Mouse (Mus musculus) retina, embryonic 14.5 days (tissue): ENCODE measurements around the gene Donson.
A peak's percentile ranks its signal among the peaks of the same experiment; 100 is the strongest.

Source experiments
- DNase-seq: peaks from one replicate; pipeline ENCODE4 v3.0.0-alpha.2; 2015; ENCODE audit warnings: low spot score

Gene Donson

GRCm38 (mm10) chr16:91688619-91689334 lies at the start of gene Donson:
Gene Donson (minus strand): TSS chr16:91688770.
- DNase-seq: peak; percentile 94

- no peak for DNase-seq
These were observed 47.7 kb upstream of the Donson start for GRCm38 (mm10) chr16:91736046-91736816.

- no peak for DNase-seq
These were observed 46.2 kb upstream of the Donson start for GRCm38 (mm10) chr16:91734771-91735170.

- DNase-seq: no peak
These were observed 44.2 kb upstream of the Donson start for GRCm38 (mm10) chr16:91732816-91733215.

GRCm38 (mm10) chr16:91730446-91730845 lies 41.9 kb upstream of the Donson start:
- no peak for DNase-seq

GRCm38 (mm10) chr16:91729821-91730441 lies 41.4 kb upstream of the Donson start:
- DNase-seq: peak; percentile 61

GRCm38 (mm10) chr16:91729066-91729482 lies 40.5 kb upstream of the Donson start, which contains the start of gene Itsn1:
Gene Itsn1 (plus strand): TSS chr16:91729281.
- peak; percentile 99 for DNase-seq

GRCm38 (mm10) chr16:91728123-91729065 lies 39.8 kb upstream of the Donson start, which contains the start of gene Cryzl1:
Gene Cryzl1 (minus strand): TSS chr16:91728975.
- DNase-seq: peak; percentile 99

GRCm38 (mm10) chr16:91727433-91727832 lies 38.9 kb upstream of the Donson start:
- DNase-seq: no peak

- DNase-seq: peak; percentile 73
These were observed 35.7 kb upstream of the Donson start for GRCm38 (mm10) chr16:91724247-91724646.

GRCm38 (mm10) chr16:91717399-91717798 lies 28.8 kb upstream of the Donson start:
- no peak for DNase-seq

GRCm38 (mm10) chr16:91716927-91717349 lies 28.4 kb upstream of the Donson start:
- DNase-seq: no peak

GRCm38 (mm10) chr16:91710241-91710640 lies 21.7 kb upstream of the Donson start:
- DNase-seq: no peak

GRCm38 (mm10) chr16:91704603-91705340 lies 16.2 kb upstream of the Donson start:
- peak; percentile 44 for DNase-seq

GRCm38 (mm10) chr16:91702771-91703188 lies 14.2 kb upstream of the Donson start:
- DNase-seq: no peak

GRCm38 (mm10) chr16:91701908-91702307 lies 13.3 kb upstream of the Donson start:
- DNase-seq: no peak

- DNase-seq: no peak
These were observed 10.4 kb upstream of the Donson start for GRCm38 (mm10) chr16:91698995-91699394.

- DNase-seq: no peak
These were observed 6.7 kb upstream of the Donson start for GRCm38 (mm10) chr16:91695108-91695755.

- peak; percentile 93 for DNase-seq
These were observed 6.0 kb upstream of the Donson start for GRCm38 (mm10) chr16:91694455-91695084.

GRCm38 (mm10) chr16:91689791-91690190 lies 1.2 kb upstream of the Donson start:
- DNase-seq: no peak
